Mouse (Mus musculus): ENCODE results near the gene Cdc42ep5.
A peak's percentile ranks its signal among the peaks of the same experiment; 100 is the strongest.

Cdc42ep5 gene

GRCm38 (mm10) chr7:4125306-4125705, 39.4 kb downstream of the Cdc42ep5 start:
- DNase-seq = peak; percentile 27 to 35

DNA sequence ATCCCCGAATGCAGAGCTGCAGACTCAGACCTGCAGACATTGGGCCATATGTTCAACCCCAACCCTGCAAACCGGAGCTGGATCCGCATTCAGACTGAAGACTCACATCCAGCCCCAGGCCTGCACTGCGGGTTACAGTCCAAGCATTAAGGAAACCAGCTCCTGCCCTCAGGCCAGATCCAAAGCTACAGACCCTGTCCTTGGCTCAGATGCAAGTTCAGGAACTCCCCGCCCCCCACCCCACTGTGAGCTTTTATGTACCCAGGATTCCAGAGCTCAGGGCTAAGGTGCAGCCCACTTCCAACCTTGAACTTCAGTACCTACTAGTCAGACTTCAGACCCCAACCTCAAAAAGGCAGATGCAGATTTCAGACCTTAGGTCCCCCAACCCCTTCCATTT, 39.8 kb downstream of the Cdc42ep5 start:
- DNase-seq = no peak

DNA sequence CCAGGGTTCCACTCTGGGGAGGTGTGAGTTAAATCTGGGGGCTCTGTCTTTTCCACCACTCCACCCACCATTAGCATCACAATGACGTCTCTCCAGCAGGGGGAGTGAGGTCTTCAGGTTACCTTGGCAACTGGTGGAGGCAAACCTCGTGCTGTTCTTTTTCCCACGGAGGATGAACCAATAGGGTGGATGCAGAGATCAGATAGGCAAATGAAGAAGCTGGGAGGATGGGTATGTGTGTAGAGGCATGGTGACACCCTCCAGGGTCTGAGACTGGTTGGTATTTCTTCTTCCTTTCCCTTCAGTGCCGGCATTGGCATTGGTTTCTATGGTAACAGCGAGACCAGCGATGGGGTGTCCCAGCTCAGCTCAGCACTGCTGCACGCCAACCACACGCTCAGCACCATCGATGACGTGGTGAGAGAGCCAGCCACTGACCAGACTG, 40.3 kb downstream of the Cdc42ep5 start:
- DNase-seq = peak; percentile 84 to 86

- DNase-seq = peak; percentile 87 to 92
These were observed 40.9 kb downstream of the Cdc42ep5 start for GRCm38 (mm10) chr7:4123732-4124131.

GRCm38 (mm10) chr7:4122783-4123182, 41.9 kb downstream of the Cdc42ep5 start:
- DNase-seq = peak in 1 of 2 experiments; percentile 5

- DNase-seq = peak; percentile 9 to 15
These were observed 42.4 kb downstream of the Cdc42ep5 start for GRCm38 (mm10) chr7:4122076-4122768.

GRCm38 (mm10) chr7:4119976-4120921, 44.4 kb downstream of the Cdc42ep5 start:
- peak; percentile 25 to 47 for DNase-seq

DNA sequence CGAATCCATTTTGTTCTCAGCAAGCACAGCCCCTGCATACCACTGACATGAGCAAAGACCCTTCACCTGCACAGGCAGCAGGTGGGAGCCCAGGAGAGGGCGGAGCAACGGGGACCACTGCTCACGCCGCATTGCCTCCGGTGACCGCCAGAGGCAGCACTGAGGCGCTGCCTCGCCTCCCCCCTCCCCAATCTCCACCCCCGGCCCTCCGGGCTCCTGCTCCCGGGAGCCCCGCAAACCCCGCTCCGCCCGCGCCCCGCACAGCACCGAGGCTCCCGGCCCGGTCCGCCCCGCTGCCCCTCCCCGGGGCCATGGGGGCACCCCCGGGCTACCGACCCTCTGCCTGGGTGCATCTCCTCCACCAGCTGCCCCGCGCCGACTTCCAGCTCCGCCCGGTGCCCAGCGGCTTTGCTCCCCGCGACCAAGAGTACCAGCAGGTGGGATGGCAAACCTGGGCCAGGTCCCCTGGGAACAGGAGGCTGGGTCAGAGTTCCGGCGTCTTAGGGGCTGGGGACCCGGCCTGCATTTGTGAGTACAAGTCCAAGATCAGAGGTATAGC, 45.2 kb downstream of the Cdc42ep5 start, which contains the start of gene Ttyh1:
Gene Ttyh1, plus strand, starts transcription at position 65 of the 559 bp plus-strand sequence.
- DNase-seq = peak; percentile 84 to 86

GRCm38 (mm10) chr7:4117050-4117814, 47.4 kb downstream of the Cdc42ep5 start:
- DNase-seq = peak in 1 of 2 experiments; percentile 45

DNA sequence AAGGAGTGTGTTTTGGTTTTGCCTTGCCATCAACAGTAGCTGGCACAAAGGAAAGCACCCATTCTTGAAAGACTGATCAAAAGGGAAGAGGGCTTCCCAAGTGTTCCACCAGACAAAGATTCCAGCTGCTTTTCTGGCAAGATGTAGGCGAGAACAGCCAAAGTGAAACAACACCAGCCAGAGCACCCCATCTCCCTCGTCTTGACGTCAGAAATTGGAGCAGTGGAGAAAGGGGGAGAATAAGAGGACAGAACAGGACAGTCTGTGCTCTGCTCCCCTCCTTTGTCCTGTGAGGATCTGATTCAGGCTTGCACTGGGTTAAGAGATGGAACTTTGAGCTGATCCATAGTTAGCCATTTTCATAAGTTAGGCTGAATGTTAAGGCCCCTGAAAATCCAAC, 52.9 kb downstream of the Cdc42ep5 start:
- no peak for DNase-seq

DNA sequence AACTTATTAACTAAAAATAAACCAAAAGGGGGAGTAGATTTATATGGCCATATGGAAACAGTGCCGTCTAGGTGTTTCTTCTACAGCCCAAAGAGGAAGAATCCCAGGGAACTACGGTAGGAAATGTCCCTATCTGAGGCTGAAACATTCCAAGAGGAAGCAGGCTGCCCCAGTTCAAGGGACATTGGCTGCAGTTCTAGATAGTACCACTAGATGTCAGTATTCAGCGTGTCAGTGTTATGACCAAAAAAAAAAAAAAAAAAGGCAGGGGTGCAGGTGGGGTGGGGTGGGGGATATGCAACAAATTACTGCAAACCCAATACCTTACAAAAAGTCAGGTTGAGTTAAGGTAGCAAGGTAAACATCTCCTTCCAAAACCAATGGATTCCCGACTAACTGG, 61.2 kb downstream of the Cdc42ep5 start:
- DNase-seq = peak; percentile 61 to 76

Measured in cerebellum, postnatal 14 days (tissue).